Mouse (Mus musculus): Measurements from ENCODE around the gene Krt80.
"Not testable (repeated sequence)": the region's sequence is repeated elsewhere in the genome, so short reads cannot be mapped to it uniquely, and the experiment has no call there.

The Krt80 gene

DNA sequence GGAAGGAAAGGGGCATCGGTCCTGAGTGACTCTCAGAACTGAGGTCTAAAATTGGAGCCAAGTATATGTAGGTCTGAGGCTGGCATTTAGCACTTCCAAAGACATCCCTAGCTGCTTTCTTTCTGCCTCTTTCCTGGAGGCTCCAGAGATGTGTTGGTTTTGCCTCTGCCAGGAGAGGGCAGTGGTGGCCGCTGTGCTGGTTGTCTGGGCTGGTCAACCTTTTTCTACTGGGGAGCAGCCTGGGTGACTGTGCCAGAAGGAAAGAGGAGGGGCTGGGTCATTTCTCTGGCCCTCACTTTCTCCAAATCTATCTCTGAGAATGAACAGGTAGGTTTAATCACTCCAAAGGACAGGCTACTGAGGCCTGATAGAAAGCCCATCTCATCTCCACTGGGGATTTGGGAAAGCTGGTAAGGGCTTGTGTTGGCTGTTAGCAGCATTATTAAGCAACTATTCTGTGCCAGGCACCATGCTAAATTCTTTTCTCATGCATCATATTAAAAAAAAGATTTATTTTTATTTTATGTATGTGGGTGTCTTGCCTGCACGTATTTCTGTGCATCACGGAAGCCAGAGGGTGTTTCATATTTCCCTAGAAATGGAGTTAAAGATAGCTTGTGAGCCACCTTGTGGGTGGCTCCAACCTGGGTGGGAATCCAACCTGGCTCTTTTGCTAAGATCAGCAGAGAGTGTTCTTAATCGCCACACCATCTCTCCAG is 28.0 kb downstream of the Krt80 start:
- no peak for DNase-seq (ENCODE audit: low spot score)

DNA sequence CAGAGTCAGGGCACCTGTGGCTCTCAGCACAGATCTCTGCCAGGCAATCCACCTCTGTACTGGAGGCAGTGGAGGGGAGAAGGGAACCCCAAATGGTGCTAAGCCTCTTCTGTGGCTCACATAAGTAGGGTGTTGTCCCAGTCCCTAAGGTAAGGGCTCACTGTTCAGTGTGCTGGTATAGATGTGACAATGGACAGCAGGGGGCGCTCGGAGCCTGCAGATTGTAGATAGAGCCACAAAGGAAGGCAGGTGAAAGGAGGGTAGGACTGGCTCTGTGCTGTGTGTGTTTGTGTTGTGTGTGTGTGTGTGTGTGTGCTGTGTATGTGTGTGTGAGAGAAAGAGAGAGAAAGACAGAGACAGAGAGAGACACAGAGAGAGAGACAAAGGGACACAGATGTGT is 30.4 kb downstream of the Krt80 start:
- DNase-seq (ENCODE audit: low spot score) = peak; percentile 66

DNA sequence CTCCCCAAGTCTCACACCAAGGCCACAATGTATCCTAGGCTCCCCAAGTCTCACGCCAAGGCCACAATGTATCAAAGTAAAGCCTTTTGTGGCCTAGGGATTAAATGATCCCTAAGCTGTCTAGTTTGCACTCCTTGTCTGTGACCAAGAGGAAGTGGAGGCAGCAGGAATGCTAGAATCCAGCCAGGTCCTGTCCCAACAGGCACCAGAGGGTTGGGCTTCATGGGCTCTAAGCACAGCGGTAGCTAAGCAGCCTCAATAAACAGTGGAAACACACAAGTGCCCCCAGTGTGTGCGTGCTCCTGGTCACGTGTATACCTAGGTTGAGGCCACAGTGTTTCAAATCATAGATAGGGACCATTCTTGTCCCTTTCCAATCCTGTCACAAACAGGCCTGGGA is 31.6 kb downstream of the Krt80 start:
- no peak for DNase-seq (ENCODE audit: low spot score)

DNA sequence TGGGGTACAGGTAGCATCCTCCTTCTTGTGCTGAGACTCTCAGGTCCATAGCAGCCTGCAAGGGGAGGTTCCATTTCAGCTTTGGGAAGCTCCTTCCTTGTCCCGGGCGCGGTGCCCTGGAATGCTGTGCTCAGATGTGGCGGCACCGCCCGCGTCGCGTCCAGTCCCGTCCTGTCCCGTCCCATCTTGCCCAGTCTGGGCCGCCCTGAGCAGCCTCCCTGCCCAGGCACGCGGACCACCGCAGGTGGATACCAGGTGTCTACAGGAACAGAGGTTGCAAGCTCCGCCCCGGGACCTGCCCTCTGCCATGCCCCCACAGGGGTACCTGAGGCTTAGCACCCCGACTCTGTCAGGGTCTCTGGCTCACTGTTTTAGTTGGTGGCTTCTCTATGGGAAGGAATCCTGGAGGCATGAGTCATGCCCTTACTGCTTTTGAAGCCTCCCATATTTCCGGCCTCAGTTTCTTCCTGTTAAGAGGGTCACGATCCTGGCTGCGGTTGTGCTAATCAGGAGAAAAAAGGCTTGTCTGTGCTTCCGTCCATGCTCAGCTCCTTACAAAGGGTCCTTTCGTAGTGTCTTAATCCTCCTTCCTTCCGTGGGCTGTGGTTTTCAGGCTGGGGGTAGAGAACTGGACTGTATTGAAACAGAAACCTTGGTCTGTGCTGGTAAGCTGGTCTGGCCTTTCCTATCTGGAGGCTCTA is 33.3 kb downstream of the Krt80 start:
- peak; percentile 53 for DNase-seq (ENCODE audit: low spot score)

DNA sequence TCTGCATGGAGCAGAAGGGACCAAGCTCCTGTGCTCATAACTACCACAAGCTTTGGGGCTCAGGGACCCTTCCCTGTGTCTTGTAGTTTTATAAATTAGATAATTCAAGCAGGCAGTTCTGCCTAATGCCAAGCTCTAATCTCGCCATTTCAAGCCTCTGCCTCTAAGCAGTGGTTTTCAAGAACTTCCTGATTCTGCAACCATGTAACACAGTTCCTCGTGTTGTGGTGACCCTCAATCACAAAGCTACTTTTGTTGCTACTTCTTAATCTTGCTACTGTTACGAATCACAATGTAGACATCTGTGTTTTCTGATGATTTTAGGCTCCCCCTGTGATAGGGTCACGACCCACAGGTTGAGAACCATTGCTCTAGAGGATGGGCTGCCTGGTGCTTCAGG is 36.3 kb downstream of the Krt80 start:
- no peak for DNase-seq (ENCODE audit: low spot score)

DNA sequence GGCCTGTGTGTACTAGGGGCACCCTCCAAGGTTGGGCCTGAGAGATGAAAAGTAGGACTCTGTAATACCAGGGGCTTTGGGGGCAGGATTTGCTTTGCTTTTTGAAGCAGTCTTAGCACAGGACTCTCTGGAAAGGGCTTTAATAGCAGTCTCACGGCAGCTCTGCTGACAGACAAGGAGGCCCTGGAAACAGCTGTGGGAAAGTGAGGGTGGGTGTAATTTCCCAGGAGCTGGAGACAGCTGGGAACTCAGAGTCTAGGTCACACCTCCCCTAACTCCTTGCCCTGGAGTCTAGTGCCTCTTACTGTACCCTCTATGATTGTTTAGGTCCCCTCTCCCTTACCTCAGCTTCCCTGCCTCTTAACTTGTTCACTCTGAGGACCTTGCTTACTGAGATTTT is 36.8 kb downstream of the Krt80 start:
- no peak for DNase-seq (ENCODE audit: low spot score)

DNA sequence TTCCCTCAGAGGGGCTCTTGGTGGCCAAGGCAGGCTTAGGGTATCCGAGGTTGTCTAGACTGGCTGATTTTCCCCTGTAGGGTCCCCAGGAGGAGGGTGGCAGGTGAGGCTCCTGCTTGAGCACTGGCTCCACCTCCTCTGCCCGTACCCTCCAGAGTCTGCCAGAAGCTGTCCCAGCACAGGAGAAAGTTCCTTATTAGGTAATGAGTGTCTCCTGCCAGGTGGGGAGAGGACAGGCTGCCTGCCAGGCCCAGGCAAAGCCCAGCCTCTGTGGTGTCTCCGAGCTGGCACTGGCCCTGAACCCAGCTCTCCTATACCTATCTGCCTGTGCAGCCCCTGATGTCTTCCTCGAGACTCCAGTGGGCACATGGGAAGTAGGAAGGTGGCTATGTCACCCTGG is 37.6 kb downstream of the Krt80 start:
- no peak for DNase-seq (ENCODE audit: low spot score)

DNA sequence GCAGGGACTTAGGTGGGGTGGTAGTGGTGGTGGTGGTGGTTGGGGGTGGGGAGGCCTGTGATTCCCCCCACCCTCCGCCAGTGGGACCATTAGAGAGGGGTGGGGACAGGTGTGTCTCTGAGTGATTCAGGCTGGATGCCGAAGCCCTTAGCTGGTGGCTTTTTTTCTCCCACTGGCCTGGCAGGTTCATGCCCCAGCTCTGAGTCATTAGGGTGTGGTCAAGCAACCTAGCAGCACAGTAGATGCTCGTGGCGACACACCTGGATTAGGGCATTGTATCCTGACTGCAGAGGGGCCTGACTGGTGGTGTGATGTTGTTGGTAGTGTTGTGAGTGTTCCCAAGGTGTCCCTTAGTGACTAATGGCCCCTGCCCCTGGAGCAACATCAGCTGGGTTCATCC is 38.9 kb downstream of the Krt80 start:
- no peak for DNase-seq (ENCODE audit: low spot score)

DNA sequence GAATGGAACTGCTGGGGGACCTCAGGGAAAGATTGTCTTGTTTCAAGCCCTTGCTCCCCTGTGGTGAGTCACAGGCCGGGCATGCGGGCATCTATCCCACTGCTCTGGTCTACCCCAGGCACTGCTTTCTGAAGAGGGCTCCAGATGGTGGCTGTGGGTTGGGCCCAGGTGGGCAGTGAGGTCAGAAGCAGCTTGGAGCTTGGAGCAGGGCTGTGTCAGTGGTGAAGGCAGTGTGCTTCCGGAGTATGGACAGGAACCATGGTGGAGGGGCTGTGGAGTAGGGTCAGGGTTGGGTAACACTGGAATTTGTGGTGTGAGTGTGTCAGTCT is 40.4 kb downstream of the Krt80 start:
- no peak for DNase-seq (ENCODE audit: low spot score)

DNA sequence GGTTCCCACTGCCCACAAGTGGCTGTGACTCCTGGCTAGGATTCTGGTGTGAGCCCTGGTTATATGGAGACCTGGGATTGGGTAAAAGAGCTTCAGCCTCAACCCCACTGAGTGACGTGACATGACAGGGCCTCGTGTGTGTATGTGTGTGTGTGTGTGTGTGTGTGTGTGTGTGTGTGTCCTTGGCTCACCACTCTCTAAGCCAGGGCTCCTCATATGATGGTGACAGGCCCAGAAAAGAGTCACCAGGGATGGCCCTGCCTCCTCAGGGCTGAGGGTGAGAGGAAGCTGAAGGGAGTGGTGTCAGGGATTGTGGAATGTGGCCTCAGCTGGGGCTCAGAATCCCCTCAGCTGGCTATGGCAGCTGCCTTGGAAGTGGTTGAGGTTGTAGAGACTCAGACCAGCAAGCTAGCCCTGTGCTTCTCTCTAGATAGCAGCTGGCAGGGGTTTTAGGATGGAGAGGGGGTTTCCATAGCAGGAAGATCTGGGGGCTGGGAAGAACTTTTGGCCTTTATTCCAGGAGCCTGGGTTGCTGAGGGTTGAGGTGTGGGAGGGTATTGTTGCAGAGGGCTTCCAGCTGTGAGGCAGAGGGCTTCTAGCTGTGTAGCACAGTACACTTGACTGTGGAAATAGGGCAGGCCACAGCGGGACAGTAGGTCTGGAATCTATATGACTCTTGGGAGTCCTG is 40.9 kb downstream of the Krt80 start:
- DNase-seq (ENCODE audit: low spot score) = no peak

DNA sequence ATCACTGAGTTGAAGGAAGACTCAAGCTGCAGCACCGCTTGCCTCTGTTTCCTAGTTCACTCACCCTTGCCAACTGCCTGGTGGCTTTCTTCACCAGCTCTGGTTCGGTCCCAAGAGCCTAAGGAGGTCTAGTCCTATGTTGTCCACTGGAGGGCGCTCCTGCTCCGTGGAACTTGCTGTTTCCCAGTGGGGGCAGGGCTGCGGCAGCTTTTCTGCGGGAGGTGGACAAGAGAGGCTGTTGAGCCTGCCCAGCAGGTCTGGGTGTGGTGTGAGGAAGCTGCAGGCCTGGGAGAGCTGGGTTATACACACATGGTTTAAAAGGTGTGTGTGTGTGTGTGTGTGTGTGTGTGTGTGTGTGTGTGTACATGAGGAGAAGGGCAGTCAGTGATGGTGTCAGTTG is 42.7 kb downstream of the Krt80 start:
- DNase-seq (ENCODE audit: low spot score) = peak; percentile 85

DNA sequence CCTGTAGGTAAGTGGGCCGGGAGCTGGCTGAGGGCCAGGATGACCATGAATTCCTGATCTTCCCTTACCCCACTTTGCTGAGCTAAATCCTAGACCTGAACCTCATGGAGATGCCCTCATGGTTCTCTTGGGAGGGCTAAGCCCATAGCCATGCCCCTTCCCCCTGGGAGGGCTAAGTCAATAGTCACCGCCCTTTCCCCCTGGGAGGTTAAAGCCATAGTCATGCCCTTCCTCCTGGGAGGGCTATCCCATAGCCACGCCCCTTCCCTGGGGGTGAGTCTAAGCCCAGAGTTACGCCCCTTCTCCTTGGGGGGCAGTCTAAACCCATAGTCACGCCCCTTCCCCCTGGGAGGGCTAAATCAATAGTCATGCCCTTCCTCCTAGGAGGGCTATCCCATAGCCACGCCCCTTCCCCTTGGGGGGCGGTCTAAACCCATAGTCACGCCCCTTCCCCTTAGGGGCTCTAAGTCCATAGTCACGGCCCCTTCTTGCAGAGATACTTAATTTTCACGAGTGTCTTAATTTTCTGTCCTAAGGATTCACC is 43.9 kb downstream of the Krt80 start:
- no peak for DNase-seq (ENCODE audit: low spot score)

DNA sequence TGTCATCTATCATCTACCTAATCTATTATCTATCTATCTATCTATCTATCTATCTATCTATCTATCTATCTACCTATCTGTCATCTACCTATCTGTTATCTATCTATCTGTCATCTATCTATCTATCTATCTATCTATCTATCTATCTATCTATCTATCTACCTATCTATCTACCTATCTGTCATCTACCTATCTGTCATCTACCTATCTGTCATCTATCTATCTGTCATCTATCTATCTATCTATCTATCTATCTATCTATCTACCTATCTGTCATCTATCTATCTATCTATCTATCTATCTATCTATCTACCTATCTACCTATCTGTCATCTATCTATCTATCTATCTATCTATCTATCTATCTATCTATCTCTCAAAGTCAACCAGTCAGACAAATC is 45.6 kb downstream of the Krt80 start:
- DNase-seq (ENCODE audit: low spot score) = not testable (repeated sequence)

DNA sequence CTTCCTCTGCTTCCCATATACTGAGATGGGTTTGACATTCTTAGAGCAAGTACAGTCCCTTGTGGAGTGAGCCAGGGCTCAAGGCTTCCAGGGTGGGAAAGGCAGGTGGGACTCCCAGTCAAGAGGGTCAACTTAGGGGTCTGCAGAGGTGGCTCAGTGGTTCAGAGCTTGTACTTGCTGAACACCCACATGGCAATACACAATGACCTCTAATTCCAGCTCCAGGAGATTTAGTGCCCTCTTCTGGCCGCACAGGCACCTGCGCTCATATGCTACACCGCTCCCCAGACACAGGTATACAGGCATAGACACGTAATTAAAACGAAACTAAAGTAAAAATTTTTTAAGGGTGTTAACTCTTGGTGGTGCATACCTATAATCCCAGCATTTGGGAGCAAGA is 46.5 kb downstream of the Krt80 start:
- no peak for DNase-seq (ENCODE audit: low spot score)

DNA sequence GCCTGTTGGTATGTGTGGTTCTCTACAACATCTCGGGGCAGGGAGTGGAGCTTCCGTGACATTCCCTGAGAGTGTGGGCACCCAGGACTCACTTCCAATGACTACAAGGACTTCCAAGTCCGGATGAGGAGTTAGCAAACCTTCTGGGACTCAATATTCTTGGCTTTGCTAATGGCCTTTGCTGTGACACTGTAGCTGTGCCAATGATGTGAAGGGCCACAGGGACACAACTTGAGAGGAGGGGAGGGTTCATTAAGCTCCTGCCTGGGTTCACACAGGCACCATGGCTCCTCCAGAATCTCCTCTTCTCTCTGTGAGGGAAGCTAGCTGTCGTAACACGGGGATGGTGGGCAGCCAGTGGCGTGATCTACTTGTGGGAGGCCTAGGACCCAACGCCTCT is 47.3 kb downstream of the Krt80 start:
- no peak for DNase-seq (ENCODE audit: low spot score)

DNA sequence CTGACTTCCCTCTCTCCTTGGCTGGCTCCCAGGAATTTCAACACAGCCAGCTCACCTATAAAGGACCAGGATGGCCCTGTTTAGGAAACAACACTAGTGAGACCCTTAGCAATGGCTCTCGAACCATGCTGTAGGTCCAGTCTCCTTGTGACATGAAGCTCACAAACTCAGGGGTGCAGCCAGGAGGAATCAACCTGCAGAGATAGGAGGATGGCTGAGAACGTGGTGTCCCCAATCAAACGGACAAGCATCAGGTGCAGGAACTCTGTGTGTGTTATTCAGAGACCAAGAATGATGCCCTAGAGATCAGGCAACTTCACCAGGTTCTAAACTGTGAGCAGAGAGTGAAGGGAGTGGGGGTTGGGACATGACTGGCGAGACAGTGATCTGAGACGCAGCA is 47.9 kb downstream of the Krt80 start:
- no peak for DNase-seq (ENCODE audit: low spot score)

DNA sequence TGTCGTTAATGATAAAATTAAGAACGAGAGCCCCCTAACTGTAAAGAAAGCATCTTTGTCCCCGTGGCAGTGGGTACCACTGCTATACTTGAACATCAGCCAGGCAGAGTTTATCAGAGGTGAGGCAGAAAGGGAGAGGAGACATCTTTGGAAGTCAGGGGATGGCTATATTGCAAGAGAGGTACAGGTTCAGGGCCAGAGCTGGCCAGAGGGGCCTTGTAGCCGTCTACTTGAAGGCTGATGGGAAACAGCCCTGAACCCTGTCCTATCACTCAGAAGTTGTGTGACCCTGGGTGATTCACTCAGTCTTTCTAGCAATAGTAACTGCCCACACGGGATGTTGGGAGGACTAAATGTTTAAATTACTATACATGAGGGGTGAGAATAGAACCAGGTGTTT is 48.8 kb downstream of the Krt80 start:
- no peak for DNase-seq (ENCODE audit: low spot score)

DNA sequence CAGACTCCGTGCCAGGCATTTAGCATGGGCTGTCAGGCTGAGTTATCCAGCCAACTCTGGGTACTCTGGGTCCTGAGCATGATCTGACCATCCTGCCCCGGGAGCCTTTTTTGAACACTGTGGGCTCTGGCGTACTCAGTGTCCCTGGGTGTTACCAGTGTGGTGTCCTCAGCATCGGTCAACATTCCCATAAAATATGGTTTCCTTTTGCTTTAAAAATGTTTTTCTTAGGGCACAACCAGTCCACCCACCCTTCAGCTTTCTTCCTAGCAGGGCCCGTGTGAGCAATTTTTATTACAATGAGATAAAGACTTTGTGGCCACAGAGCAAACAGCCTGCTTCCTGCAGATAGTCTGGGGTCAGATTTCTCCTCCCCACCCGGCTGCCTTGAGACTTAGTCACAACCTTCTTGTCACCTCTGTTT is 49.3 kb downstream of the Krt80 start:
- DNase-seq (ENCODE audit: low spot score) = no peak

DNA sequence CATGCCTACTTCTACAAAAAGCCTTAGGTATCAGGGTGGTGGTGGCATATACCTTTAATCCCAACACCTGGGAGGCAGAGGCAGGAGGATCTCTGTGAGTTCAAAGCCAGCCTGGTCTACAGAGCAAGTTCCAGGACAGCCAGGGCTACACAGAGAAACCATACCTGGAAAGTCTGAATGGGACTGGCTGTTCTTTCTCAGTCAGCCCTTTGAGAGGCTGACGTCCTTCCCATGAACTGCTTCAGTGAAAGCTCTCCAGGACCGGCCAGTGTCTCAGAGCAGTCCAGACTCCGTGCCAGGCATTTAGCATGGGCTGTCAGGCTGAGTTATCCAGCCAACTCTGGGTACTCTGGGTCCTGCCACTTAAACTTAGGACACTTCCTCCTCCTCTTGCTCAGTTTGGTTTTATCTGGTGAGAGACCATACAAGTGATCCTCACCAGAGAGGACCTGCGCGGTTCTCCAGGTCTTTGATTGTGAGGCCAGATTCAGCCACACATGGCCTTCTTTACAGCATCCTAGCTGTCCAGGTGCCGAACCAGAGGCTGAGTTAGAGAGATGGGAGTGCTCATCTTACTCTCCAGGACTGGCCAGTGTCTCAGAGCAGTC is 49.8 kb downstream of the Krt80 start:
- no peak for DNase-seq (ENCODE audit: low spot score)

DNA sequence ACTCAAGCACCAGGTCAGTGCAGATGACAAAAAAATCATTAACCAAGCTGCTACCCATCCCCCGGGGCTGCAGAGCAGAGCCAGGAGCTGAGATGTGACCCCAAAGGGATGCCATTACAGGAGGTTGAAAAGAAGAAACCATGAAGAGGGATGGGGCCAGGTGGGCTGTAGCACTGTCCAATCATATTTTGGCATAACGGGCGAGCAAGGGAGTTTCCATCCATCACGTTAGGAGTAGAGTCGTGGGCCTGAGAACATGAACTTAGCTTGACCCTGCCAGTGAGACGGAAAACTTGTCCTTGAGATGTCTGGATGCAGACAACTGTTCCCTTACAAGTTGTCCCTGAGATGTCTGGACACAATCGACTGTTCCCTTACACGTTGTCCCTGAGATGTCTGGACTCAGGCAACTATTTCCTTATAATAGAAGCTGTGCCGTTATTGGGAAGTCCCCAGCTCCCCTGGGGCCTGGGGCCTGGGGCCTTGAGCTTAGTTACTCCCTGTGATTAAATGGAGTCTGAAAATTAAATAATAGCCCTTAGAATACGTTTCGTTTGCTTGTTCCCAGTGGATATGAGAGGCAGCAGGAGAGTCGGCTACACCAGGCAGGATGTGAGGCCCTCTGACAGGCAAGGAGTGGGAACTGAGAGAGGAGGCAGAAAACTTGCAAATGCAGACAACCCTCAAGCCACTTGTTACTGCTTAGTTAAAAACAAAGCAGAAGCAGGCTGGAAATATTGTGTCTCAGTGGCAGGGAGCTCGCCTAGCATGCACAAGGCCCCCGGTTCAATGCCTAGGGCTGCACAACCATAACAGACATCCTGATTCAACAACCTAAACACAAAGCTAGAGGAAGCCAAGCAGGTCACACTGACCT is 50.8 kb downstream of the Krt80 start:
- DNase-seq (ENCODE audit: low spot score) = no peak

DNA sequence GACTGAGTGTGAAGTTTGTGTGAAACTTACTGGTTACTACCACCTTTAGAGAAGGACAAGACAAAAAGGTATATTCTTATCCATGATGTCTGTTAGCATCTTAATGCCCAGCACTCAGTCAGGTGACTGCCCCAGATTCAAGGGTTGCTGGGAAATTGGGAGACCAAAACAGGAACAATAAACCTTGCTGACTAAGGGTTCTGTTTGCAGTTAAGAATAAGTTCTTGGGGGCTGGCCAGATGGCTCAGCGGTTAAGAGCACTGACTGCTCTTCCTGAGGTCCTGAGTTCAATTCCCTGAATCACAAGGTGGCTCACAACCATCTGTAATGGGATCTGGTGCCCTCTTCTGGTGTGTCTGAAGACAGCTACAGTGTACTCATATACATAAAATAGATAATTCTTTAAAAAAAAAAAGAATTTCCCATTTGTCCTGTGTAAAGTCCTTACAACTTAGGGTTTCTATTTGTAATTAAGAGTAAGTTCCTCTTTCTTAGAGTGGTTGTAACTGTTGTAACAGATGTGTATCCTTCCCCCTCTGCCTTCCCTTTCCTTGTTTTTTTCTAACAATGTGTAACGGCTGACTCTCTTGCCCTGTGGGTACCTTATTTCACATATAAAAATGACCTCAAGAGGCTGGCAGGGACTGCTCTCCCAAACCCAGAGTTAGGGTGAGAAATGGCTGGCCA is 52.0 kb downstream of the Krt80 start:
- no peak for DNase-seq (ENCODE audit: low spot score)

Data from urinary bladder, postnatal 10 days (tissue).